Mouse (Mus musculus) right cerebral cortex, postnatal 25 days (tissue): Measurements from ENCODE around the gene Amz2.
A peak's percentile ranks its signal among the peaks of the same experiment; 100 is the strongest.
"Not testable (repeated sequence)": the region's sequence is repeated elsewhere in the genome, so short reads cannot be mapped to it uniquely, and the experiment has no call there.

ENCODE experiments used
- DNase-seq: peaks from one replicate; pipeline ENCODE4 v3.0.0; 2022

Amz2 gene

DNA sequence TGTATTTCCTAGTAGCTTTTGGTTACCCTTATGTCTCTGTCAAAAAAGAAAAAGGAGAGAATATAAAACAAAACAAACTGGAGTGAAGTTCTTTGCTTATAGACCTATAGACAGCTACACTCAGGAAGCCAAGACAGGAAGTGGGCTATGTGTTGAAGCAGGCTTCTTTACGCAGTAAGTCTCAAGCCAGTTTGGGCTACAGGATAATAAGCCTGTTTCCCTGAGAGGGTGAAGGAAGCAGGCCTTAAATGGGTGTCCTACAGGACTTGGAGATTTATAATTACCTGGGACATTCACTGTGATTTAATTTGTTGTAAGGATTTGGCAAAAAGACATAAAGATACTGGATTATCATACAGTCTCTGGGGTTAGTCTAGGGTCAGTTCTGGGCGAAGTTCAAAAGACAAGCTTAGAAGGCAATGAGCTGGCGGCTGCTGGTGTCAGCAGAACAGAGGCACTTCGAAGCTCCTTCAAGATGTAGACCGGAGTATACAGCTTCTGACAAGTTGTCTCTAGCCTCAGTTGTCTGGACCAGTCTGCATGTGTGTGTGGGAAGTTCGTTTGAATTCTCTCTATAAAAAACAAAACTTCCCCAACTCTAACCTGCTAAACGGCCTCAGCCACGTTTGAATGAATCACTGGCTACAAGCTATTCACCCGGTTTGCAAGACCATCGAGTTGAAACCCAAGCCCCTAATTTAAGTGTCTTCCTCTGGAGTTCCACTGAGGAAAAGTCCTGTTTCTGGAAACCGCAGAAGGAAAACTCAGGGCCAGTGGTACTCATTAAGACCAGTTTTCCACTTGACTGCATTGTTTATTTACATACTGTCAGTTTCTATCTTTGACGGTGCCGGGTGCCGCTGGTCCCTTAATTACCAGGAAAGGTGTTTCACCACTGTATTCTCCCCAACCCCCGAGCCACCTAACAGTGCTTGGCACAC is 45.4 kb downstream of the Amz2 start:
- DNase-seq, result no peak

DNA sequence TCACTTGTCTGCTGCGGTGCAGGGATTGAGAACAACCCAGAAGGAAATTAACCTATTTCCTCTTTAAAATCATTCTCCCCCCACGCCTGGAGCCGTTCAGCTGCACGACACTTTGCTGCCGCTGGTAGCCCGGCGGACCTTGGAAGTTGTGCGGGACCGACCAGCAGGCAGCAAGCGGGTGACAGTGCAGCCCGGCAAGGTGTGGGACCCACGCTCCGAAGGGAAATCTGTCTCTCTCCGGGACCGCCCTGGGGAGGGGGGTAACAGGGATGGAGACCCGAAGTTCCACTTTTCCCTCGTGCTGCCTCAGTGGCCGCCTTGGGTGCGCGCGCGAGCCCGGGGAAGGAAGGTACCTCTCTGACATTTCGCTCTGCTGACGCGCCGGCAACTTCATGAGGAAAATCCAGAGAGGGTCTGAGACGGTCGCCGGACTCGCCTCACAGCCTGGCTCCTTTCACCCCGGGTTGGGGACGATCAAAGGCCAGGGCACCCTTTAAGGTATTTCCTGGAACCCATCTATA is 46.5 kb downstream of the Amz2 start:
- peak; percentile 30 for DNase-seq

DNA sequence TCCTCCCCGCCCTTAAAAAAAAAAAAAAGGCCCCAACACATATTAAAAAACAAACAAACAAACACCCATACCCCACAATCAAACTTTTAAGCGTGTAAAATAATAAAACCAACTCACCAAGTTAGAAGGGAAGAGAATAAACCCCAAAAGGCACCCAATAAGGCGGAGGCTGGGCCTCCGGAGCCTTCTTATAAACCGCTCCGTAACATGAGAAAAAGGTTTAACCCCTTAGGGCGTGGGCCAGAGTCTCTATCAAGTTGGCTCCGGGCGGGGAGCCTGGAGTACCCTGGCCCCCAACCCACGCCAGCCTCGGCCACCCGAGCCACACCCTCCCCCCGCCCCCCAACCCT is 47.0 kb downstream of the Amz2 start:
- DNase-seq, result no peak

DNA sequence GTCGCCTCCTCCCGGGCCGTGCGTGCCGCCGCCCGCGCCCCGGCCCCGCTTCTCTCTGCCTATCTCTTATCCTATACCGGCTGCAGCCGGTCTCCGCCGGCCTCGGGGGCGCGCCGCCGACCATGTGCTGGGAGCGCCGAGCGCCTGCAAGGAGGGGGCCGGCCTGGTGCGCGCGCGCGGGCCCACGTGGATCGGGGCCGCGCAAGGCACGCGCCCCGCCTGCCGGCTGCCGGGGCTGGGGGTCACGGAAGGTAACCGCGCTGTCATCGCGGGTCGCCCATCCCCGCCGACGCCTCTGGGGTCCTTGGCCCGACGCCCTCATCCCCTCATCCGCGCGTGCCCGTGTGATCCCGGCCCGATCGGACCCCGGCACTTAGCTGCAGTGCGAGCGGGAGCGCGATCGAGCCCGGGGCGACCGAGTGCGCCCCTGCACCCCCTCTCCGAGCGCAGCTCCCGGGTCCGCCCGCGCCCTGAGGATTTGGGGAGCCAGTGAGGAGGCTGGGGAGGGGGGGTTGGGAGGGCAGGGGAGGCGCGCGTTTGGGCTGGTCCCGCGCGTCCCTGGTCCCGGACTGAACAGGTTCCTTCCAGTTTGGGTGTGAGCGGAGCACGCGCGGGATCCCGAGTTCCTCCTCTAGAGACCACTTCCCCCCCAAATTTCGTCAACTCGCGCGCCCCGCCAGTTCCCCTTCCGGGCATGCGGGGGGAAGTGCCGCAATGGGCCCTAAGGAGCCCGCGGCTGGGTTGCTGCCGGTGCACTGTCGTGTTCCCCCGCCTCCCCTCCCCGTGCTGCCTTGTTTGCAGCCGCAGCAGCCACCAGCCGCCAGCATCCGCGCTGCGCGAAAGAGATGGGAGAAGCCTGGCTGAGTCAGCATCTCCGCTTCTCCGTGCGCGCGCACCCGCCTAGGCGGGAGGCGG is 47.7 kb downstream of the Amz2 start, which contains the start of the genes Arsg and Slc16a6:
Arsg (plus strand) TSS at position 204 of the 915 bp plus-strand sequence.
Slc16a6 (minus strand) TSS at position 428 of the 915 bp plus-strand sequence.
- peak; percentile 88 for DNase-seq

DNA sequence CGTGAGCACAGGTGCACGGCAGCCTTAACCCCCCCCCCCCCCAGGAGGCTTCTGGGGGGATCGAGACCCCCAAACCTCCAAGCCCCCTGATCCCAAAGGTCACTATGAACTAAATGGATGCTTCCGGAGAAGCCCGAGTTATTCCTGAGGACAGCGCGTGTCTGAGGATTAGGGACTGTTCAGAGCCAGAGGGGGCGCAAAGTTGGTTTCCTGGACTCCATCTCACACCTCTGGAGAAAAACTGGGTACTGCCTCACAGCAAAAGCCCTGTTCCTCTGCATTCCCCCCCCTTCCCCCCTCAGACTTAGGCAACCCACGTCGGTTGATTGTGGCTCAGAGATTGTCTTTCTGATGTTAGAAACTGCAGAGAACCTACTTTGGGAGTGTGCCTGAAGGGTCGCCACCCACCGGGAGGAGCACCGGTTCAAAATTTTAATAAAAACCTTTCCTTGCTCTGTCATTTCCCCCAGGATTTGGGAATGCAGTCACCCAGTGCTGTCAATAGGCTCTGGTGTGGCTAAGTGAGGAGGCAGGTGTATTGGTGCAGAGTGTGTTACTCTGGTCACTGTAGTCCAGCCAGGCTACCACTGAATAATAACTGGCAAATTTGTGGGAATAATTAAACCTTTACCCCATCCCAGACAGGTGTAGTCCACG is 48.5 kb downstream of the Amz2 start:
- no peak for DNase-seq

DNA sequence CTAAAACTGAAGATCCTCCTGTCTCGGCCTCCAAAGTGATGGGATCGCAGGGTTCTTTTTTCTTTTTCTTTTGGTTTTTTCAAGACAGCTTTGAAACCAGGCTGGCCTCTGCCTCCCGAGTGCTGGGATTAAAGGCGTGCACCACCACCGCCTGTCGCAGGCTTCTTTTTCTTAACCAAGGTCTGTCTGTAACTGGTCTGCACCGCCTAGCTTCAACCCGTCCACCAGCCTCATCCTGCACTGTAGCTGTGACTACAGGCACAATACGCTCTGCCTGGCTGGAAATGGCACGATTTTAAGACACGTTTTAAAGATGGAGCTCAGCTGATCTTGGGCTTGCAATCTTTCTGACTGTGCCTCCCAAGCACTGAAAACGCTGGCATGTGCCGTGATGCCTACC is 49.1 kb downstream of the Amz2 start:
- no peak for DNase-seq

DNA sequence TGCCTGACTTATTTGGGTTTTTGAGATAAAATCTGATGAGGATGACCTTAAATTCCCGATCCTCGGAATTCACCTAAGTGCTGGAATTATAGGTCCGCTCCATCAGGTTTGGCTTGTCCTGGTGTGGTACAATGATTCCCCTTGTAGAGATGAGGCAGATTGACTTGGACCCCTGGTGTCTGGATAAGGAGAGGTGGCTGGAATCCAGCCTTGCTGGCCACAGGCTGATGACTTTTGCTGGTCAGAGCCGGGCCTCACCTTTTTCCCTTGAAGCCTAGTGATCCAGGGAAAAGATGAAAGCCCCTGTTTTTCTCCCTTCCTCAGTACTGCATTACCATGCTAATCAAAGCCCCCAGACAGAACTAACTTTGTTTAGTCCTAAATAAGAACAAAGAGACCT is 50.0 kb downstream of the Amz2 start:
- no peak for DNase-seq

DNA sequence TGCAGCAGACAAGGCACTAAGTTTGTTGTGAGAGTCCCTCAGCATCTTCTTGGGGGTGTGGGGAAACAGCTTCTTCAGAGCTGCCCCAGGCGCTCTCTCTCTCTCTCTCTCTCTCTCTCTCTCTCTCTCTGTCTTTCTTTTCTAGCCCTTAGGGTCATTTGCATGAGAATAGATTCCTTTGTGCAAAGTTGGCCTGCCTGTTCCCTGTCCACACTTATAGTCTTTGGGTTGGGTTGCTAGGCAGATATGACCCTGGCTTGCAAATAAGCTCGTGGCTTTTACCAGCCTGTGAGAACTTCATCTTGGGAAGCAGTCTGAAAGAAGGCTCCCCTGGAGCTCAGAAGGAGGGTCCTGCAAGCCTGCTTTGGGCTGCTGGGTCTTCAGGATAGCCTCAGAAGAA is 50.5 kb downstream of the Amz2 start:
- DNase-seq, result no peak

DNA sequence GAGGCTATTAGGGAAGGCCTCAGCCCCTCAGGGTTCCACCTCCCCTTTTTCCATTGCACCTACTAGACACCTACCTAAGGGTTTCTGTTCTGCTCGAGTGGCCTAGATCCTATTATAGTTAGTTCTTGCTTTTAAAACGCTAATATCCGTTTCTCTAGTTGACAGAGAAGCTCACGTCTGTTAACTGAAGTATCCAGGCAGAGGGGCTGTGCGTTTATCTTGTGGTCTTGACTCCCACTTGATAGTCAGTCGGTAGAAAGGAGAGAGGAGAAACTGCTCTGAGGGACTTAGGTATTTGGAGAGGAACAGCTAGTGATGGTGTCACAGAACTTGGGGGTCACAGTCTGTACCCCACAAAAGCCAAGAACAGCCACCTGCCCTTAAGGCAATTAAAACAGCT is 50.9 kb downstream of the Amz2 start:
- DNase-seq, result no peak

DNA sequence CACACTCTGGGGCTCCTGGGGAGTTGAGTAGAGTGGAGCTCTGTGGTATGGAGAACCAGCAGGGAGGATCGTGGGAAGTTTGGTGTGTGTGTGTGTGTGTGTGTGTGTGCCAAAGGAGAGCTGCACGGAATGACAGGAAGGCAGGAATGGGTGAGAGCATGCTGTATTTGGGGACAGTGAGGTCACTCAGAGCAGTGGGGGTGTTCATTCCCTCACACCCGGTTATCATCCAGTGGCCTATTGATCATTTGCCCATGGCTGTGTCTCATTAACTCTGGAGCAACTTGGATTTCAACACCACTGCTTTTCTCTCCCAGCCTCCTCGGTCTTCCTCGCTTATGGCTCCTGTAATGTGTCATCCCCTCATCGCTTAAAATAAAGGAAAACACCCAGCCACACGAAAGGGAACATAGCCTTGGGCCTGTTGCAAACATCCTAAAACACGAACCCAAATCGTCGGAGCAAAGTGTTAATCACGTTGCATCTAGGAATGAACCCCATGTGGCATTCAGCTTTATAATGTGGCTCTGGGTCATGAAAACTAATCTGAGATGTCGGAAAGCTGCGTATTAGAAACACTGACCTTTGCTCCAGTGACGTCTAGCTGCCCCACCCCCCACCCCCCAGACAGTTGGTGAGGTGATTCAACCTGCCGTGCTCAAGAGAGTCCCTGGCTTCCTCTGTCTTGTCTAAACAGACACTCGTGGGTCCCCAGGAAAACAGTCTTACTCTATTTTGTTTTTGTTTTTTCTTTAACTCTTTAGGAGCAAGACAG is 52.0 kb downstream of the Amz2 start:
- no peak for DNase-seq

DNA sequence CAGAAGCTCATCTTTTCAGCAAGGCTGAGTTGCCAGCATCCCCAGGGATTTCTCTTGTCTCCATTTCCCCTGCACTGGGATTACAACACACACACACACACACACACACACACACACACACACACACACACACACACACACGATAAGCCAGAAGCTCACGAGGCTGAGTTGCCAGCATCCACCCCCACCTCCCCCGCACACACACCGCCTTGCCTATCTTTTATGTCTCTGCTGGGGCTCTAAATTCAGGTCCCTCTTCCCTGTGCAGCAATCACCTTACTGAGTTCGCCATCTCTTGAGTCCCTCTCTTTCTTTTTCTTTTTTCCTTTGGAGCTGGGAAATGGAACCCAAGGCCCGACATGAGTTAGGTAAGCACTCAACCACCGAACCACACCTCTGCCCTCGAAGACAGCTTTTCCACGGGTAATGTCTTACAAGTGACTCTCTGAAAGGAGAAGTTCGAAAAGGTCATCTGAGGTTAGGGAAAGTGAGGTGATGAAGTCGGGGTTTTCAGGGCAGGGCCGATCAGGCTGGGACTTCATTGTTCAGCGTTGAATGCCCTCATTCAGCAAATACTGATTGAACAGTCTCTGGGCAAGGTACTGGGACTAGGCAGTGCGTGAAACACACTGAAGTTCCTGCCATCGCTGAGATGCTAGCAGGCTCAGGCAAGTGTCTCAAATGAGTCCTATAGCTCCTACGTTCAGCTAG is 54.0 kb downstream of the Amz2 start:
- DNase-seq, result no peak

DNA sequence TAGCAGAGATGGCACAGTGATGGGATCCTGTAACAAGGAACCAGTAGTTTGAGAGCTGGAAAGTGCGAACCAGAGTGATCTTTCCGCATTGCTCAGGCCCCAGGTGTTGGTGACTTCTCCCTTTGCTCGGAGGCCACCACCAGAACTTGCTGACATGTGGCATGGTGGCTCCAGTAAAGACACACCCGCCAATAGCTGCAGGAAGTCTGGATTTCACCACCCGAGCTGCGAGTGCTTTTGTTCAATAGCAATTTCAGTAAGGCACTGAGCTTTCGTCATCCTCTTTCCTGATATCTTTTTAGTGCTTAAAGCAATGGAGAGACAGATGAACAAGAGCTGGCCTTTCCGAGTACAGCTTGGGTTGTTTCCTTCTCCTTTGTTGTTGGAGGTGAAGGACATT is 54.7 kb downstream of the Amz2 start:
- no peak for DNase-seq

DNA sequence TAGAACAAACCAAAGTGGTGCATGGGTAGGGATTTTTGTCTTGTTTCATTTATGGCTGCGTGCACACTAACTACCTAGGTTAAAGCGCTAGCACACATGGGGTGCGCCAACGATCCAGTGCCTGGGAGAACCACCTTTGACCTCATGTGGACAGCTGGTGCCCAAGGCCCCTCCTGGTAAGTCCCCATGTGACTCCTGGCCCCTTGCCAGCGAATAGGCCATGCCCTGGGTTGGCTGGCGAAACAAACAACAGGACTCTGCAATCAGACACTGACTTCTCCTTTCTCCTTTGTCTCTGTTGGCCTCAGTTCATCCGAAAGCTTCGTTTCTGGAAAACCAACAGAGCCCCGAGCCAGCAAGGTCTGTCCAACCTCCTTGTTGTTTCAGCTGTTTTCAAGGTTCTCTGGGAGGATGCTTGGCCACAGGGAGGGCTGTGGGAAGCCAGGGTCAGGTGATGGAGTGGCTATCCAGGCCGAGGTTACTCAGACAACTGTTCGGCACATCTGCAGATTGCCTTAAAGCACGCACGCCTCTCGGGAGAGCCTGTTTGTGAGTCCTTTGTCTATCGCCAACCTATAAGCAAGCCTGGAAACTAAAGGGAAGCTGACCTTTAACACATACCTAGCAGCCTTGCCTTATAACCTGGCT is 59.8 kb downstream of the Amz2 start:
- DNase-seq, result no peak

DNA sequence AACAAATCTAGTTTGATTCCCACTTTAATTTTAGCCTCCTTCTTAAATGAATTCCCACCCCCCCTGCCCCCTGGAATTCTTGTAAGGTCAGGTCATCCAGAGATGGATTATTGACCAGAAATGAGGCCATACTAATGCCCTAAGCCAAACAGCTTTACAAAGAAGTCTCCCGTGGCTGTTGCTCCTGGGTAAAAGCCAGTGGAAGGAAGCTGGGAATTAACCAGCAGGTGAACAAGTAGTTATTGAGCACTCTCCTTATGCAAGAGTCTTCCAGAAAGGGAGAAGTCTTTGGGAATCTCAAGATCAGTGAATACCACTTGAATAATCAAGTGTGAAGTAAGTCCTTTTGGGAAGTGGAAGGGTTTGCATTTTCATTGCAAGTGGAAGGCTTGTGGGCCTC is 61.4 kb downstream of the Amz2 start:
- DNase-seq, result no peak

DNA sequence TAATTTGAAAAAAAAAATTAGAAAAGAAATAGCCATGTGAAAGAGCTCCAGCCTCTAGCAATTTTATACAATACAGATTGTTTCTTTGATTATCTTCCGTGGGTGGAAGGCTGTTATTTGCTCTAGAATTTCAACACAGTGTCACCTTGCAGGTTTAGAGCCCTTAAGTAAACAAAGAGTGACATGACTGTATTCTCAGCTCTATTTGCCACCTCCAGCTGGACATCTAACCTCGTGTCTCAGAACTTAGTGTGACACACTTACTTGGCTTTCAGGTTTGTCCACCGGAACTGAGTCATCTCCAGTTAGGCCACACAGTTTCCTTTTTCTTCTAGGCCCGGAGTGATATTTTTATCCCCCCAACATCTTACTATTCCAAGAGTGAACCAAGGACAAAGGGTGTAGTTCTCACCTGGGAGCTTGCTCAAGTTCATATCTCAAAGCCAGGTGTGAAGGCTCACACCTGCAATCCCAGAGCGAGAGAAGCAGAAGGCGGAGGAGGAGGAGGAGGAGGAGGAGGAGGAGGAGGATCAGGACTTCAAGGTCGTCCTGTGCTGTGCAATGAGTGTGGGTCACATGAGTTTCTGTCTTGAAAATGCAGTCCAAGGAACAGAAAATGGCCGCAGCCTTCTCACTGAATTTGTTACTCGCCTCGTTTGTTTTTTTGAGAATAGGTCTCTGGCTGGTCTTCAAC is 62.4 kb downstream of the Amz2 start:
- no peak for DNase-seq

DNA sequence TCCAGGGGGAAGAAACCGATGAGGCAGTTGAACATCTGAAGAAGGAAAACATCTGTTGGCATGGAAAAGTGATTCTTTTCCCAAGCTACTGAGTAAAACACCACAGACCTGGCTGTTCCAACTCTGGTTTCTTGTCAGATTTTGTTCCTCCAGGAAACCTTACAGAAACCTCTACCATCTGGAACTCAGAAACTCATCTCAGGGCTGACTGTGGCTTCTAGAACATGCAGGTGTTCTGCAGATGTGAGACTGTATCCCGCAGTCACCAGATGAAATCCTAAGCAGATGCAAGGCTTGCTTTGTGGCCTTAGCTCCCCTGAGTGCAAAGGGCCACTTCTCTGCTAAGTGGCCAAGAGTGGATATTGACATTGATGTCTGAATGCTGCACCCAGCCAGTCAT is 64.0 kb downstream of the Amz2 start:
- DNase-seq, result no peak

DNA sequence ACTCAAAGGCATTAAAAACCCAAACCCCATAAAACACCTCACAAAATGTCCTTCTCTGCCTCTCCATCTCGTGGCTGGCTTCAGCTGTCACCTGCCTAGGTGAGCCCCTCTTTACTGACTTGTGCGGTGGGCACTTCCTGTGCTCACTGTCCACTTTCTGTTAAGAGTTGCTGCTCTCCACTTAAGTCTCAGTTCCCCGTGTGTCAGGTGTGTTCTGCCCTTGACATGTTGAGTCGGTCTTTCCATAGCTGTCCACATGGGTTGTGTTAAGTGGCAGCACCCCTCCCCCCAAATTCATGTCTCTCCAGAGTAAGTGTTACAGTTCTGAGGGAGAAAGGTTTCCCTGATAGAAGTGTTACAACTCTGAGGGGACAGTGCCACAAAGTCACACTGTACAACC is 66.1 kb downstream of the Amz2 start:
- no peak for DNase-seq

DNA sequence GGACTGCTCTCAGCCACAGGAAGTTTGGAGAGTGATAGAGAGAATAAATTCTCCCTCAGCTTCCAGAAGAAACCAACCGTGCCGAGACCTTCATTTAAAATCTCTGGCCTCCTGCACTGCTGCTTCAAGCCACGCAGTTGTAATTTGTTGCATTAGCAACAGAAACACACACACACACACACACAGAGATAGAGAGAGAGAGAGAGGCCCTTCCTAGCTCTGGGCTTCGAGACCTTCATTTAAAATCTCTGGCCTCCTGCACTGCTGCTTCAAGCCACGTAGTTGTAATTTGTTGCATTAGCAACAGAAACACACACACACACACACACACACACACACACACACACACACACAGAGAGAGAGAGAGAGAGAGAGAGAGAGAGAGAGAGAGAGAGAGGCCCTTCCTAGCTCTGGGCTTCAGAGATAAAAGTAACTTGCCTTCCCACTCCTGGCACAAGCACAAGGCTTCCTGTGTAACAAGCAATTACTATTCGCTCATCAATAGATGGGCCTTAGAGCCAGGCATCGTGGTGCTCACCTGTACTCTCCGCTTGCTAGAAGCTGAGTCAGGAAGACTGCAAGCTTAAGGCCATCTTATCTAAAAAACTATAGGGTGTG is 67.2 kb downstream of the Amz2 start:
- not testable (repeated sequence) for DNase-seq

DNA sequence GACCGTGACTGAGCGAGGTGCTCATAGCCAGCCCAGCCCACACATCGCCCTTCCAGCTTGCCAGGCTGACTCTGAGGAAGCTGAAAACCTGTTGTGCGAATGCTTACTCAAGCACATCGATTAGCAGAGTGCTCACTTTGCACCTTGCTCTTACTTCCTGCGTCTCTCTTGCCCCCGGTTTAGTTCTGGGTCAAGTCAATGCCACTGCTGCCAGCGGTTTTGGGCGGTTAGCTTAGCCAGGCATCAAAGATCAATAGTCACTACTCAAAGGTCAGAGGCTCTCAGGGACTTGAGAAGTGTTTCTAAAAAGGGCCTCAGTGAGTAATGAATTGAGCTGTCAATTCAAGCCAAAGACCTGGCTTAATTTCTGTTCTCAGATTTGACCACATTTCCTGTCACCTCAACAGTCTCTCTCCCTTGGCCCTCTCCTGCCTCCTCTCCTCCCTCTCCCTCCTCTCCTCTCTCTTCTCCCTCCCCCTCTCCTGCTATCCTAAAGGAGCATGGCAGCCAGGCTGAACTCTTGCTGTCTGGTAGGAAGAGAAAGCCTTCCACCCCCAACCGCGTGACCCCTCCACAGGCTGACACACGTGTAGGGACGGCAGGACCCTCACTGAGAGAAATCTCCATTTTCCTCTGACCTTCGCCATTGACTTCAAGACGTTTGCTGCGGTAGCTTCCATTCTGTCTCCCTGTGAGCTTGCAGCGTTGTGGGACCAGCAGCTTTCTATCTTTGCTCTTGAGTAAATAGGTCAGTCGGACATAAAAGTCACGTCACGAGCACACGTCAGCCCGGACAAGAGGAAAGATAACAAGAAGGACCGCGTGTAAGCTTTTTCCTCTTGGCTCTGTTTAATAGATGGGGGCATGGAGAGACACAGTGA is 69.4 kb downstream of the Amz2 start:
- no peak for DNase-seq
